Mouse (Mus musculus): ENCODE measurements around the gene Pwwp2b.

Pwwp2b gene

DNA sequence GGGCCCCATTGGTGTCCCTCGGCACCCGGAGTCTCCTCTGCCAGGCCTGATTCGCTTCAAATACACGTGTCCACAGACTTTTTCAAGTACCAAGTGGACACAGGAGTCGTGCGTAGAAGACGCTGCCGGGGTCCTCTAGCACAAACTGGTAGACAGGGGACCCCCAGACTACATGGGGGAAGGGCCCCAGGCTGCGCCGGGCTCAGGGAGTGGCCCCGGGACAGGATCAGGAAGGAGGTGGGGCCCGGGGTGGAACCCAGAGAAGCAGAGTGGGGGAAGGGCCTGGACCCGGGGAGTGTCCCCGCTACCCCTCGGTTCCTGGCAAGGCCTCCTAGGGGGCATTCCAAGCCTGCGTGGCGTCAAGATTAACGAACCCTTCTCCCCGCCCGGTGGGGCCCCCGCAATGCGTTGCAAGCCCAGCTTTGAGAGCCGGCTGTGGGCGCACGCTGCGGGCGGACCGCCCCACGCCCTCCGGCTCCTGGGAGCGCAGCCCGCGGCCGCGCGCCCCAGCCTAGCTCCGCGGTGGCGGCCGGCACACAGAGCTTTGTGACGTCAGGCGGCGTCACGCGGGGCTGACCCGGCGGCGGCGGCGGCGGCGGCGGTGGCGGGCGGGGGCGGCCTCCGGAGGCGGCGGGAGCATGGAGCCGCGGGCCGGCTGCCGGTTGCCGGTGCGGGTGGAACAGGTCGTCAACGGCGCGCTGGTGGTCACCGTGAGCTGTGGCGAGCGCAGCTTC lies at the start of gene Pwwp2b:
TSS of gene Pwwp2b (plus strand) at position 602 of the 734 bp plus-strand sequence.
- DNase-seq (ENCODE audit: low spot score in 2 of 2): peak; percentile 51 to 73

DNA sequence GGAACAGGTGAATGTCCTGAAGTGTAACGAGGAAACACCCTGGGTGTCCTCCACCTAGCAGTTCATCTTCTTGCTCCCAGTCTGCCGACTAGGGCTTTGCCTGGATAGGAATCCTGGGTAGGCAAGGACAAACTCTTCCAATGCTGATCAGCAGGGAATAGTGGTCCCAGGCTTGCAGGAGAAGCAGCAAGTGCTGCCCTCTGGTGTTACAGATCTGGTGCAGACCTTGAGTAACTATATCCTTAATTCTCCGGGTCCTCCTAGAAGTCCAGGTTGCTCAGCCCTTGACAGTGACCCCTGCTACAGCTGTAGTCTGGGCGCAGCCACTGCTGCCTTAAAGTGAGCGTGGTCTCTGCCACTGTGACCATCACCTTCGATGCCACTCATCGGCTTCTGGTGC lies 48.2 kb upstream of the Pwwp2b start:
- DNase-seq (ENCODE audit: low spot score in 2 of 2): no peak

DNA sequence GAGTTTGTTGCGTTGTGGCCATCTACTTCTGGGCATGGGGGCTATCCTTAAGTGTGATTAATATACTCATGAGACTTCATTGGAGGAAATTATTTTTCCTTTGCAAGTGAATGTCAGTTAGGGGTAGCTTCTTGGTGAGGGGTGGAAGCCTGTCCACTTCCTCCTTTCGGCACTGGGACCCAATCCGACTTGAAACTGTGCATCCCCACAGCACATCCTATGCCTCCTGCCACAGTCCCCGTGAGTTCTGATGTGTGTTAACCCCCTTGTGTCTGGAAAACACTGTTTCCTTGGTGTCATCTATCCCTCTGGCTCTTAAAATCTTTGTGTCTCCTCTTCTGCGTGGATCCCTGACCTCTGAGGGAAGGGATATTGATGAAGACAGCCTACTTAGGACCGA lies 47.1 kb upstream of the Pwwp2b start:
- DNase-seq (ENCODE audit: low spot score in 2 of 2): peak in 1 of 2 experiments; percentile 4

GRCm38 (mm10) chr7:139208023-139208772 lies 40.1 kb upstream of the Pwwp2b start:
- peak in 1 of 2 experiments; percentile 67 for DNase-seq (ENCODE audit: low spot score in 2 of 2)

DNA sequence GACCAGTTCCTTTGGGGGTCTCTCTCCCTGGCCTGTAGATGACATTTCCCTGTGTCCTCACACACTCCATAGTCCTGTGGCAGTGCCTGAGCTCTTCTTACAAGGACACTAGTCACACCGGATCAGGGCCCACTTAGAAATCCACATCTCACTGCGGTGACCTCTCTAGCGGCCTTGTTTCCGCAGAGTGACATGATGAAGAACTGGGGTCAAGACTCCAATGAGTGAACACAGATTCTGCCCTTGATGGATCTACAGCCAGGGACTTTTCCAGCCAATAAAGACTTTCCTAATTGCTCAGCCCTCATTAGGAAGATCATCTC lies 39.5 kb upstream of the Pwwp2b start:
- DNase-seq (ENCODE audit: low spot score in 2 of 2): peak in 1 of 2 experiments; percentile 12

DNA sequence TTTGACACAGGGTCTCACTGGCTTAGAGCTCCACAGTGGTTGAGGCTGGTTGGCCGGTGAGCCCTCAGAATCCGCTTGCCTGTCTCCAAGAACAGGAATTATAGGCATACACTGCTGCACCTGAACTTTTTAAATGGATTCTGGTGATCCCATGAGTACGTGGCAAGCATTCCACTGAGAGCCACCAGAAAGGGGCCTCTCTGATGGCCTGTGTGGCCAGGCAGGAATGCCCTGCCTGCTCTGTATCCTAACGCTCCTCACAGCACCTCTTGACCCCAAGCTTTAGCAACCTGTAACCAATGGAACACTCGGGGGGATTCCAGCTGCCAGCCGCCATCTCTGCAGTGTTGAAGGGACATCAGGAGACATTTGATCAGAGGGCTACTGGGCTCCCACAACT lies 36.5 kb upstream of the Pwwp2b start:
- peak in 1 of 2 experiments; percentile 9 for DNase-seq (ENCODE audit: low spot score in 2 of 2)

DNA sequence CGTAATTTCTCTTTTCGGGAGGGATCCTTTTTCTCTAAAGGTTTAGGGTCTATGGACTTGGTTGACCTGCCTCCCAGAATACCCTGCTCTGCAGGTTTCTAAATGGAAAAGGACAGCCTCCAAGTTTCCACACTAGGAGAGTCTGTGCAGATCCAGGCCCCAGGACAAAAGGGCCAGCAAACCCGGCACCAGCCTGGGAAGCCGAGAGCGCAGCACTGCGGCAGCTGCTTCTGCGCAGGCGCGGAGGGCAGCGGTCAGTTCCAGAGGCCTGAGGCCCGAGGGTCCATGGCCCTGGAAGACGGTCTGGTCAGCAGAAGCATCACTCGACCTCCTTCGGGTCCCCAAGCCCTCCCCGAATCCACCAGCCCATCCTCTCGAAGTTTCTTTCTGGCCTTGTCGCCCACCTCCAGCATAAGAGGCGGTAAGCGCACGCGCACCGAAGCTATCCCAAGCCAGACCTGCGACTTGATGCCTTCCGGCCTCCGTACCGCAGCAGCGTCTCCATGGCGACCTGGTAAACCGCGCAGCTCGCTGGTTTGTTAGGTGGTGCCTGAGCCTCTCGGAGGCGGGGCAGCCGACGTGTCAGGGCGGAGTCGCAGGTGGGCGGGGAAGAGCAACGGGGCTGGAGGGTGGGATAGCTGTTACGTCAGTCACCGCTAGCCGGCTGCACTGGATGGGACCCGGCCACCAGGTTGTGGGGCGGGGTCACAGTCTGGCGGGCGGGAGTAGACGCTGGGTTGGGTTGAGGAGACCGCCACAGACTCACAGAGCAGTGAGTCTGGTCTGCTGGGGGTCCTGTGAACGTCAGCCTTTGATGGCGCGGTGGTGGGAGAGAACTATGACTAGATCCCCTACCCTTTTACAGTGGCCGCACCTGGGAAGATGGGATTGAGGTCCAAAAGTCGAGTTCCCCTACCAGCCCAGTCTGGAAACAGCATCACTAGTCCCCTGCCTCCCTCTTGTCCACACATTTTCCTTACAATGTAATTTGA lies 35.2 kb upstream of the Pwwp2b start, which contains the start of the genes Lrrc27 and Stk32c:
TSS of gene Lrrc27 (plus strand) at position 235 of the 992 bp plus-strand sequence.
TSS of gene Stk32c (minus strand) at position 554 of the 992 bp plus-strand sequence.
- peak; percentile 74 to 94 for DNase-seq (ENCODE audit: low spot score in 2 of 2)

GRCm38 (mm10) chr7:139213751-139214150 lies 34.5 kb upstream of the Pwwp2b start:
- DNase-seq (ENCODE audit: low spot score in 2 of 2): no peak

- DNase-seq (ENCODE audit: low spot score in 2 of 2): no peak
These were observed 34.1 kb upstream of the Pwwp2b start for GRCm38 (mm10) chr7:139214160-139214559.

- no peak for DNase-seq (ENCODE audit: low spot score in 2 of 2)
These were observed 33.5 kb upstream of the Pwwp2b start for GRCm38 (mm10) chr7:139214596-139215340.

DNA sequence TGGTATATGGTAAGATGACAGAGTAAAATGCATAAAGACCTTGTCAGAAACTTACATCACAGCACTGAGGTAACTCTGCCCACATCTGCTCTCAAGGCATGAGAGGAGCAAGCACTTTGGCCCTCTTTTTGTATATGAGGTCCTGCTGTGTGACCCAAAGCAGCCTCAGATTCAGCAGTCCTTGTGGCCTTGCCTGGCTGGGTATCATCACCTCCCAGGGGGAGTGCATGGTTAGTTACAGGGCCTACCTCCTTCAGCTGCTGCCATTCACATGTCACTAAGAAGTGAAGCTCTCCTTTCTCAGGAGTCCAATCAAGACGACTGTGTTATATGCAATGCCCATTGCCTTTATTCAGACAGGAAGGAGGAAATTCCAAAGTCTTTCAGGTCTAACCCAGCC lies 32.8 kb upstream of the Pwwp2b start:
- no peak for DNase-seq (ENCODE audit: low spot score in 2 of 2)

GRCm38 (mm10) chr7:139215946-139216345 lies 32.3 kb upstream of the Pwwp2b start:
- no peak for DNase-seq (ENCODE audit: low spot score in 2 of 2)

- no peak for DNase-seq (ENCODE audit: low spot score in 2 of 2)
These were observed 31.8 kb upstream of the Pwwp2b start for GRCm38 (mm10) chr7:139216464-139216863.

DNA sequence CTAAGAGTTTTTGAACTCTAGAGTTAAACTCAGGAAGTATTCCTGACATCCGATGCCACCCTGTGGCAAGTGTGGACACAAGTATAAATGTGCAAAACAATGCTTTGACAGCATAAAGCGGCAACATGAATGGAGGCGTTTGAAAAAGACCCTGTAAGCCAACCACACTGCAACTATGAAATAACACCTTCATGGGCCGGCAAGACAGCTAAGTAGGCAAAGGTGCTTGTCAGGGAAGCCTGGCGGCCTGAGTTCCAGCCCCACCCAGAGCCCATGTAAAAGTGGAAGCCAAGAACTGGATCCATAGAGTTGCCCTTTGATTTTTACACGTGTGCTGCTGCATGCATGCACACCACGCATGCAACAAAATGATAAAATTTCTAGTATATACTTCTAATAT lies 31.2 kb upstream of the Pwwp2b start:
- no peak for DNase-seq (ENCODE audit: low spot score in 2 of 2)

DNA sequence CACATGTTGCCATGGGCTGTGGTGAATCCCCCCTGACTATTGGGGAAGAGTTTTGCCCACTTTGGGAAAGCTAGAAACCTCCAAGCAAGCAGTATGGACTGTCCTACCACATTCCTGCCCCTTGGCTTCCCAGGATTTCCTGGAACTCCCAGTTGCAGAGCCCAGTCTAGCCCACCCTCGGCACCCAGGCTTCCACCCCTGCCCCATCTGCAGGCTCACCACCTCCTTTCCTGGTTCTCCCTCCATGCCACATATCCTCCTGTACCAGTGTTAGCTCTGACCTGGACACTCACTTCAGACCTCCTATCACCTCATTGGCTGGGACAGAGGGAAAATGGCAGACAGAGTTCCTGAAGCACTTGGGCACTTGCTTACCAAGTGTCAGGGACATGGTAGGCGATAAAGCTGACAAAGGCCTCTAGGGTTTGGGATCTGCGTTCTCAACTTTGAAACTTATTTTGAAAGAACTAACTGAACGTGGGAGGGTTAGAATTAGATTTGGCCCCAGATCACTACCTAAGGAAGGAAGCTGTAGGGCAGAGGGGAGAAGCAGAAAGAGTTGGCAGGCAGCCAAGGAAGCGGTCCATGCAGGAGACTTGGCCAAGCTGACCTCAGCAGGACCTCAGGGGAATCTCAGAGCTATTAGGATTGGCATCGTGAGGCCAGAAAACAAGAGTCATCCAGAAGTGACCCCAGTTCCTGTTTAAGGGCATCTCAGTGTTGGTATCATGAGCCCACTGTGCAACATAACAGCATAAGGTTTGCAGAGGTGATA lies 29.5 kb upstream of the Pwwp2b start:
- DNase-seq (ENCODE audit: low spot score in 2 of 2): no peak

DNA sequence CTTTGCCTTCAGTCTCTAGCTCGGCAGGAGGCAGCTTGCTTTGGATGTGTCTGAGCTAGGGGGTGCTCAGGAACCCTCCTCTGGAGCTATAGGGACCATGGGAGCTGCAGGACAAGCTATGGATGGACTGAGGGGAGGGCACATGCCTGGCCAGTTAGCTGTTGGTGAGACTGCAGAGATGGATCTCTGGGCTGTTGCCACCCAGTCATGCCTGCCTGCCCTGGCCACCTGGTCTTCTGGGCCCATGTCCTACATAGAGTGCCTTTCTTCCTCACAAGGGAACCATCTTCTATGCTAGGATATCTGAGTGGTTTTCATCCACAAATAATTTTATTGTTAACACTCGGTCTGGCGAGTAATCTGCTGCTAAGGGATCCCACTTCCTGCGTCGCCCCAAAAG lies 28.8 kb upstream of the Pwwp2b start:
- DNase-seq (ENCODE audit: low spot score in 2 of 2): no peak

DNA sequence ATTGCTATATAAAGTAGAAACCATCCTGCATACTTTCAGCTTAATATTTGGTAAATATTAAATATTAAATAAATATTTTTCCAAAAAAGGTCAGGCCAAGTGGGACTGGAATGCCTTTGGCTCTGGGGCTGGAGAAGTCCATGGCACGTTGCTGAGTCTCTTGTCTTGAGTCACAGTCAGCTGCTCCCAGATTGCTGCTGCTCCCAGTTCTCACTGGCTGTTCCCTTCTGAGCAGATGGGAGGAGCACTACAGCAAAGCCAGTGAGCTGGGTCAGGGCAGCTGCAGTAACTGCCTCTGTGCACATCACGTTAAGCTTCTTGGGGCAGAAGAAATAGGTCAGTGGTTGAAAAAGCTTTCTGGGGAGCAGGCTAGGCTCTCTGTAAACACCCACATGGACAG lies 28.0 kb upstream of the Pwwp2b start:
- DNase-seq (ENCODE audit: low spot score in 2 of 2): peak in 1 of 2 experiments; percentile 9

- DNase-seq (ENCODE audit: low spot score in 2 of 2): no peak
These were observed 27.2 kb upstream of the Pwwp2b start for GRCm38 (mm10) chr7:139221072-139221471.

- DNase-seq (ENCODE audit: low spot score in 2 of 2): no peak
These were observed 26.4 kb upstream of the Pwwp2b start for GRCm38 (mm10) chr7:139221856-139222255.

DNA sequence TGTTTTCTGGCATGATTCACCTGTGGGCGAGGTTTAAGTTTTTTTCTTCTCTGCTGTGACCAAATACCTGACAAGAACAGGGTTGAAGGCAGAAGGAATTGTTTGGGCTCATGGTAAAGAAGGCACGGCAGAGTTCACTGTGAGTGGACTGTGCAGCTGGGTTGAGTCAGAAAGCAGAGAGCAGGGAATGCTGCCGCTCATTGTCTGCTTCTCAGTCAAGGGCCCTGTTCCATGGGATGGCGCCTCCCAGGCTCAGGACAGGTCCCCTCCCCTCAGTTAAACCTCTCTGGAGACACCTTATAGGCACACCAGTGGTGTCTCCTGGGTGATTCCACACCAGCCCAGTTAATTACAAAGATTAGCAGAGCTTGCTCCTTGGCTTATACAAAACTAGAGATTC lies 25.9 kb upstream of the Pwwp2b start:
- no peak for DNase-seq (ENCODE audit: low spot score in 2 of 2)

All from spleen, postnatal 10 days (tissue).